Mouse (Mus musculus): ENCODE data around the gene Rcc1. TPM values are rescaled to one million over a fixed set of nuclear protein-coding genes. Genes with fewer than 3 reads are reported as not detected.
A peak's percentile ranks its signal among the peaks of the same experiment; 100 is the strongest.

The Rcc1 gene
- total and polyA plus RNA-seq, 2 experiments from 2014 or later: 18.7 to 21.7 TPM

- H3K9ac ChIP-seq (replicated peaks; ENCODE audit: low read length, poor library complexity, severe bottlenecking): no peak overlapping the region
- no peak for TF ChIP-seq CTCF (IDR thresholded peaks at IDR 0.05)
- no peak overlapping the region for H3K4me3 ChIP-seq (ENCODE audit: low read depth, low read length)
- peaks cover 22% of the 10 kb centered on the region; the same call in 1 of the 2 replicates for H3K36me3 ChIP-seq (ENCODE audit: insufficient read depth, low read length)
- no peaks in the 10 kb centered on the region for H3K4me1 ChIP-seq (ENCODE audit: insufficient read depth, low read length)
- ATAC-seq (ENCODE audit: low FRiP score) (0 out of 2 replicates have a peak, but pooled peaks have one; percentile 20), DNase-seq (ENCODE audit: low spot score) (peak; percentile 64)
- no peaks in the 10 kb centered on the region for H3K9me3 ChIP-seq (ENCODE audit: low read length)
- no peak overlapping the region for H3K27ac ChIP-seq (ENCODE audit: low read depth, low read length)
- WGBS: 89% methylated on average over 13 of the region's 13 CpGs
- H3K27me3 ChIP-seq (ENCODE audit: insufficient read depth, low read length): no peaks in the 10 kb centered on the region
- no peak overlapping the region for H3K4me2 ChIP-seq (ENCODE audit: low read depth, low read length, poor library complexity, severe bottlenecking)
These were observed 14.5 kb downstream of the Rcc1 start for GRCm38 (mm10) chr4:132338943-132339342.

DNA sequence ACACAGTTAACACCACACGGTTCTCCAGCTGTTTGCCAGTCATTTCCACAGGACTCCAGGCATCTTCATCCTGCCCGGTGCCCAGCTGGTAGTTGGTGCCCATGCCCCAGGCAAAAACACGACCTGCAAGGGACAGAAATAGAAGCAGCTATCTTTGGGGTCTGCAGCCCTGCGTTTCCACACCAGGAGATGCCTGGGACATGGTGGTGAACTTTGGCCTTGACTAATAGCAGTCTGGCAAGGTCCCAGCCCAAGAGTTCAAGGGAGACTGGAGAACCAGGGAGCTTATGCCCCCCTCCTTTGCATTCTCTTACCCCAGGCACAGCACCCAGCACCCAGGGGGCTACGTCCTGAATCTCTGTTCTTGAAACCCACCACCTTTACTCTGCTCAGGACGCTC, 20.5 kb downstream of the Rcc1 start:
- no peak for TF ChIP-seq CTCF (IDR thresholded peaks at IDR 0.05)
- Histone ChIP-seq H3K9ac (replicated peaks; ENCODE audit: low read length, poor library complexity, severe bottlenecking) (no peak overlapping the region), H3K4me3 (ENCODE audit: low read depth, low read length) (no peak overlapping the region), H3K27ac (ENCODE audit: low read depth, low read length) (no peak overlapping the region), H3K9me3 (ENCODE audit: low read length) (no peaks in the 10 kb centered on the region), H3K27me3 (ENCODE audit: insufficient read depth, low read length) (no peaks in the 10 kb centered on the region), H3K4me2 (ENCODE audit: low read depth, low read length, poor library complexity, severe bottlenecking) (no peak overlapping the region), H3K4me1 (ENCODE audit: insufficient read depth, low read length) (peaks cover 9% of the 10 kb centered on the region), H3K36me3 (ENCODE audit: insufficient read depth, low read length) (peaks cover 25% of the 10 kb centered on the region)
- WGBS: 92% methylated on average over 6 of the region's 6 CpGs
- ATAC-seq (ENCODE audit: low FRiP score): no peak
- no peak for DNase-seq (ENCODE audit: low spot score)

- H3K9ac ChIP-seq (replicated peaks; ENCODE audit: low read length, poor library complexity, severe bottlenecking): no peak overlapping the region
- H3K27me3 ChIP-seq (ENCODE audit: insufficient read depth, low read length): no peaks in the 10 kb centered on the region
- WGBS: 81% methylated on average over 3 of the region's 3 CpGs
- ATAC-seq (ENCODE audit: low FRiP score) (no peak), DNase-seq (ENCODE audit: low spot score) (no peak)
- H3K4me3 ChIP-seq (ENCODE audit: low read depth, low read length): no peak overlapping the region
- H3K36me3 ChIP-seq (ENCODE audit: insufficient read depth, low read length): peaks cover 19% of the 10 kb centered on the region
- H3K27ac ChIP-seq (ENCODE audit: low read depth, low read length): no peak overlapping the region
- H3K4me1 ChIP-seq (ENCODE audit: insufficient read depth, low read length): peaks cover 9% of the 10 kb centered on the region
- TF ChIP-seq CTCF (IDR thresholded peaks at IDR 0.05): no peak
- H3K9me3 ChIP-seq (ENCODE audit: low read length): no peaks in the 10 kb centered on the region
- H3K4me2 ChIP-seq (ENCODE audit: low read depth, low read length, poor library complexity, severe bottlenecking): no peak overlapping the region
These were observed 21.4 kb downstream of the Rcc1 start for GRCm38 (mm10) chr4:132331960-132332359.

GRCm38 (mm10) chr4:132329835-132330354, 23.5 kb downstream of the Rcc1 start:
- H3K27me3 ChIP-seq (ENCODE audit: insufficient read depth, low read length): no peaks in the 10 kb centered on the region
- peak overlapping the region; percentile 67 for H3K4me3 ChIP-seq (ENCODE audit: low read depth, low read length)
- H3K9me3 ChIP-seq (ENCODE audit: low read length): no peaks in the 10 kb centered on the region
- DNase-seq (ENCODE audit: low spot score): no peak
- 7% methylated on average over 10 of the region's 10 CpGs for WGBS
- H3K36me3 ChIP-seq (ENCODE audit: insufficient read depth, low read length): peaks cover 26% of the 10 kb centered on the region
- TF ChIP-seq CTCF (IDR thresholded peaks at IDR 0.05): no peak
- peak overlapping the region; percentile 86 for H3K9ac ChIP-seq (replicated peaks; ENCODE audit: low read length, poor library complexity, severe bottlenecking)
- peak overlapping the region; percentile 72 for H3K4me2 ChIP-seq (ENCODE audit: low read depth, low read length, poor library complexity, severe bottlenecking)
- no peak; the same call in 1 of the 2 replicates for ATAC-seq (ENCODE audit: low FRiP score)
- H3K27ac ChIP-seq (ENCODE audit: low read depth, low read length): peak overlapping the region; percentile 70; the same call in 1 of the 2 replicates
- H3K4me1 ChIP-seq (ENCODE audit: insufficient read depth, low read length): peaks cover 9% of the 10 kb centered on the region

- peaks cover 29% of the 10 kb centered on the region for H3K36me3 ChIP-seq (ENCODE audit: insufficient read depth, low read length)
- H3K4me2 ChIP-seq (ENCODE audit: low read depth, low read length, poor library complexity, severe bottlenecking): peak within 1 kb of the TSS; percentile 72
- H3K9ac ChIP-seq (replicated peaks; ENCODE audit: low read length, poor library complexity, severe bottlenecking): peak within 1 kb of the TSS; percentile 86
- peak; percentile 28; the same call in 1 of the 2 replicates for TF ChIP-seq CTCF (IDR thresholded peaks at IDR 0.05)
- H3K9me3 ChIP-seq (ENCODE audit: low read length): no peaks in the 10 kb centered on the region
- peak; percentile 94 for DNase-seq (ENCODE audit: low spot score)
- H3K4me1 ChIP-seq (ENCODE audit: insufficient read depth, low read length): peaks cover 9% of the 10 kb centered on the region
- peak within 1 kb of the TSS; percentile 67 for H3K4me3 ChIP-seq (ENCODE audit: low read depth, low read length)
- peak within 1 kb of the TSS; percentile 70 for H3K27ac ChIP-seq (ENCODE audit: low read depth, low read length)
- peak; percentile 89 for ATAC-seq (ENCODE audit: low FRiP score)
- H3K27me3 ChIP-seq (ENCODE audit: insufficient read depth, low read length): no peaks in the 10 kb centered on the region
- 1% methylated on average over 52 of the region's 52 CpGs for WGBS
These were observed 24.1 kb downstream of the Rcc1 start, which contains the start of gene Trnau1ap for GRCm38 (mm10) chr4:132329115-132329834. Gene Trnau1ap, minus strand, starts transcription at chr4:132329538.

GRCm38 (mm10) chr4:132328391-132328982, 24.9 kb downstream of the Rcc1 start:
- Histone ChIP-seq H3K27ac (ENCODE audit: low read depth, low read length) (0 out of 2 replicates have a peak overlapping the region, but pooled peaks have one; percentile 70), H3K36me3 (ENCODE audit: insufficient read depth, low read length) (peaks cover 31% of the 10 kb centered on the region), H3K9me3 (ENCODE audit: low read length) (no peaks in the 10 kb centered on the region), H3K27me3 (ENCODE audit: insufficient read depth, low read length) (no peaks in the 10 kb centered on the region), H3K9ac (replicated peaks; ENCODE audit: low read length, poor library complexity, severe bottlenecking) (peak overlapping the region; percentile 86), H3K4me1 (ENCODE audit: insufficient read depth, low read length) (peaks cover 9% of the 10 kb centered on the region), H3K4me3 (ENCODE audit: low read depth, low read length) (peak overlapping the region; percentile 67), H3K4me2 (ENCODE audit: low read depth, low read length, poor library complexity, severe bottlenecking) (peak overlapping the region; percentile 72)
- no peak for ATAC-seq (ENCODE audit: low FRiP score)
- 43% methylated on average over 14 of the region's 14 CpGs for WGBS
- no peak for TF ChIP-seq CTCF (IDR thresholded peaks at IDR 0.05)
- DNase-seq (ENCODE audit: low spot score): no peak

Measured in midbrain, postnatal 0 days (tissue).